Comparison of ENCODE assay signal across 10 mouse cellular contexts in genomic region chr2:107083071-107083885, GRCm38 (mm10). TPM values are rescaled to one million over a fixed set of nuclear protein-coding genes. Genes with fewer than 3 reads are reported as not detected.
A peak's percentile ranks its signal among the peaks of the same experiment; 100 is the strongest.
DNase-seq lines count a peak whose midpoint lies in the region; ATAC-seq and TF ChIP-seq lines count a peak whose summit lies in the region.
"Had no signal": no experiment of that assay in that cellular context is flagged by ENCODE, and none has a peak within 500 bp of the region (broad histone marks: within the 10 kb centered on the region; RNA-seq: fewer than 3 reads in every experiment).

No protein-coding gene starts in this region.

- peak; percentile 62 for TF ChIP-seq CTCF in Patski (IDR thresholded peaks at IDR 0.05)

- DNase-seq in kidney, postnatal 14 days, result no peak
- no peak for DNase-seq in Patski (ENCODE audit: low read depth, low spot score)
- DNase-seq in embryonic facial prominence, embryonic 10.5 days (ENCODE audit: low spot score), result peak; percentile 42
- DNase-seq in mesoderm, embryonic 11.5 days (ENCODE audit: low read depth, low spot score), result peak; percentile 66
- no peak for DNase-seq in spleen, postnatal 10 days (ENCODE audit: low spot score in 2 of 2)
- DNase-seq in thymus, postnatal 14 days, result no peak

- in situ Hi-C loops in Patski (cut with MboI; ENCODE audit: low pct_unique_long_range_greater_than_20kb), result loop anchor here (25.0 kb wide), 1 partner anchor 804 kb away; no protein-coding TSS in a partner anchor

- no peaks in the 10 kb centered on the region for H3K9me3 ChIP-seq in kidney, embryonic 16.5 days (ENCODE audit: low read length)
- no peaks in the 10 kb centered on the region for H3K9me3 ChIP-seq in embryonic facial prominence, embryonic 10.5 days
- H3K9me3 ChIP-seq in hindbrain, embryonic 15.5 days, result no peaks in the 10 kb centered on the region

- peak; percentile 27; the same call in 1 of the 2 replicates for ATAC-seq in kidney, embryonic 16.5 days (ENCODE audit: low FRiP score, low TSS enrichment)
- ATAC-seq in Patski, result no peak
- peak; percentile 77 for ATAC-seq in hindbrain, embryonic 15.5 days (ENCODE audit: low FRiP score, low read depth)

- no peak overlapping the region for H3K9ac ChIP-seq in kidney, embryonic 16.5 days (replicated peaks; ENCODE audit: low read length)
- no peak overlapping the region for H3K9ac ChIP-seq in hindbrain, embryonic 15.5 days

- no peaks in the 10 kb centered on the region for H3K4me1 ChIP-seq in kidney, embryonic 16.5 days (ENCODE audit: insufficient read depth, low read length)
- no peaks in the 10 kb centered on the region for H3K4me1 ChIP-seq in embryonic facial prominence, embryonic 10.5 days
- H3K4me1 ChIP-seq in hindbrain, embryonic 15.5 days (replicated peaks), result no peaks in the 10 kb centered on the region; the same call in 1 of the 2 replicates

- H3K27me3 ChIP-seq in kidney, embryonic 16.5 days (ENCODE audit: insufficient read depth, low read length), result no peaks in the 10 kb centered on the region
- H3K27me3 ChIP-seq in Patski, result no peaks in the 10 kb centered on the region
- H3K27me3 ChIP-seq in embryonic facial prominence, embryonic 10.5 days (replicated peaks; ENCODE audit: low read depth, poor library complexity, severe bottlenecking), result no peaks in the 10 kb centered on the region
- H3K27me3 ChIP-seq in hindbrain, embryonic 15.5 days, result no peaks in the 10 kb centered on the region

- POLR2A ChIA-PET in Patski (lab: Charles Lee), result no interaction called here

- no peak overlapping the region for H3K4me3 ChIP-seq in kidney, embryonic 16.5 days (ENCODE audit: low read length)
- no peak overlapping the region for H3K4me3 ChIP-seq in embryonic facial prominence, embryonic 10.5 days
- H3K4me3 ChIP-seq in hindbrain, embryonic 15.5 days, result no peak overlapping the region

- WGBS in kidney, embryonic 16.5 days, result 57% methylated on average over 14 of the region's 14 CpGs
- WGBS in embryonic facial prominence, embryonic 10.5 days, result 54% methylated on average over 14 of the region's 14 CpGs
- WGBS in hindbrain, embryonic 15.5 days, result 47% methylated on average over 14 of the region's 14 CpGs

- H3K4me2 ChIP-seq in kidney, embryonic 16.5 days (replicated peaks; ENCODE audit: low read depth, low read length), result no peak overlapping the region
- peak overlapping the region; percentile 22 for H3K4me2 ChIP-seq in hindbrain, embryonic 15.5 days

- no peak overlapping the region for H3K27ac ChIP-seq in kidney, embryonic 16.5 days (ENCODE audit: low read length)
- no peak overlapping the region for H3K27ac ChIP-seq in embryonic facial prominence, embryonic 10.5 days (replicated peaks)
- peak overlapping the region; percentile 59; the same call in 1 of the 2 replicates for H3K27ac ChIP-seq in hindbrain, embryonic 15.5 days (replicated peaks)

- no peaks in the 10 kb centered on the region for H3K36me3 ChIP-seq in kidney, embryonic 16.5 days (ENCODE audit: insufficient read depth, low read length)
- no peaks in the 10 kb centered on the region for H3K36me3 ChIP-seq in embryonic facial prominence, embryonic 10.5 days (replicated peaks)
- H3K36me3 ChIP-seq in hindbrain, embryonic 15.5 days, result no peaks in the 10 kb centered on the region

- CTCF ChIA-PET in Patski (lab: Charles Lee), result no interaction called here

RNA-seq across cellular contexts. Expression of gene Fshb, which starts 23.8 kb away (rescaled TPM):
- polyA plus RNA-seq in kidney, embryonic 16.5 days (2015; fragmentation: Nextera tagmentation; extraction: Ambion mirVana), result not detected in 2 replicates
- not detected for polyA plus RNA-seq in Patski (2021)
- not detected in 2 replicates for polyA plus RNA-seq in embryonic facial prominence, embryonic 10.5 days (2016; fragmentation: Nextera tagmentation; extraction: Ambion mirVana)
- polyA plus RNA-seq in hindbrain, embryonic 15.5 days (2015; fragmentation: Nextera tagmentation; extraction: Ambion mirVana), result not detected in 2 replicates
- polyA plus RNA-seq: frontal cortex, adult 2 months; stomach, embryonic 14.5 days had no signal

Comparison
In these comparisons a context has a peak if more than half of its experiments do, and no peak if none do; other contexts are left out.
1. DNase-seq: peak in embryonic facial prominence, embryonic 10.5 days (single experiment) and mesoderm, embryonic 11.5 days (single experiment); none in kidney, postnatal 14 days (single experiment), Patski (single experiment), spleen, postnatal 10 days (0 of 2) and thymus, postnatal 14 days (single experiment).